Mouse (Mus musculus): ENCODE measurements at regions not wholly inside any gene's neighbourhood (a gene's known extent, or its start where the extent isn't known, plus 50 kb on each side); places are given as distances from the start of the nearest gene placed in this dataset.
"Not testable (repeated sequence)": the region's sequence is repeated elsewhere in the genome, so short reads cannot be mapped to it uniquely, and the experiment has no call there.

DNA sequence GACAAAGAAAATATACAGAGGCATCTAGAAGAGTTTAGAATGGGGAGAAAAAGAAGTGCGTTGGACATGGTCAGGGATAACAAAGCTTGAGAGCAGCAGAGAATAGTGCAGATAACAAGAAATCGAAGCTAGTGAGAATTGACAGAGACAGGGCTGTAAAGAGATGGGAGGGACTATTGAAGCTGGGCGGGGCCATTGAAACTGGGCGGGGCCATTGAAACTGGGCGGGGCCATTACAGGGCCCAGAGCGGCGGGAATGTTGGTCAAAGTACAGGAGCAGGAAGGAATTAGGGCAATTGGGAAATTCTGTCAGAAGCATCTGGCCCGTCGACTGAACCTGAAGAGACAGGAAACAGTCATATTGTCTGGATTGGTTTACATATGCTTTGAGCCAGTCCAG is 243.3 kb upstream of the Srek1ip1 start:
- Histone ChIP-seq H3K27me3 (ENCODE audit: control insufficient read depth, insufficient read depth, low read length, poor library complexity, severe bottlenecking) (no peaks in the 10 kb centered on the region), H3K36me3 (ENCODE audit: control insufficient read depth, insufficient read depth, low read length, poor library complexity, severe bottlenecking) (no peaks in the 10 kb centered on the region)
- DNase-seq (ENCODE audit: low read depth, low spot score), result no peak

DNA sequence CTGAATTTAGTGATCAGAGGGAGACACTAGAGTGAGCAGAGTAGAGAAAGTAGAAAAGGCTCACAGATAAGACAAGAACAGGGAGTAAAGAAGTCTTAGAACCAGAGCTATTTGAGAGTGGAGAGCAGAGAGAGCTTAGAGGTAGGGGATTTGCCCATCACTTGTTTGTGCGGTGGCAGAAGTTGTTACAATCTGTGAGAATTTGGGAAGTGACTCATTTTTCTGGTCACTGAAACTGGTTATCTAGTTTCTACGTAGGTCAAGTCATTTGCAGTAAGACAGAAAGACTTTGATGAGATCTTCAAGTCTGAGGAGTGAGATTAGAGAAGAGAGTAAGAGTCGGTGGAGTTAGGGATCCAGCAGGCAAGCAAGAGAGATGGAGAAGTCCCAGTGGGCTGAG is 239.0 kb upstream of the Srek1ip1 start:
- DNase-seq (ENCODE audit: low read depth, low spot score), result no peak
- Histone ChIP-seq H3K36me3 (ENCODE audit: control insufficient read depth, insufficient read depth, low read length, poor library complexity, severe bottlenecking) (no peaks in the 10 kb centered on the region), H3K27me3 (ENCODE audit: control insufficient read depth, insufficient read depth, low read length, poor library complexity, severe bottlenecking) (no peaks in the 10 kb centered on the region)

DNA sequence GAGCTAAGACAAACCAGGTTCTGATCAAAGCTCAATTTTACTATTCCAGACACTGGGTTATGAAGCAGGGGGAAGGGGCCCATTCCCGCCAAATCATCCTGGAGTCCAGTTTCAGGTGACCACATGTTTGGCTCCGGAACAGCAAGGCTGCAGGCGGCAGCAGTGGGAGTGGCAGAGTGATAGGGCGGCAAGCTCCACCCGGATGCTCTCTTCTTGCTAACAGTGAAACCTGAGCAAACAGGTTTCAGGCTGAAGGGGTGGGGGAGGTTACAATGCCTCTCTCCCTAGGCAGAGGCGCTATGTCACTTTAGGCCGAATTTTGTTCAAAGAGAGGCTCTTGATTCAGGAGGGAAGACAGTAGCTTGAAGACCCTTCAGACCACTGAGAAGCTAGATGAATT is 235.7 kb upstream of the Srek1ip1 start:
- H3K27me3 ChIP-seq (ENCODE audit: control insufficient read depth, insufficient read depth, low read length, poor library complexity, severe bottlenecking); H3K36me3 ChIP-seq (ENCODE audit: control insufficient read depth, insufficient read depth, low read length, poor library complexity, severe bottlenecking); DNase-seq (ENCODE audit: low read depth, low spot score): not testable (repeated sequence)

DNA sequence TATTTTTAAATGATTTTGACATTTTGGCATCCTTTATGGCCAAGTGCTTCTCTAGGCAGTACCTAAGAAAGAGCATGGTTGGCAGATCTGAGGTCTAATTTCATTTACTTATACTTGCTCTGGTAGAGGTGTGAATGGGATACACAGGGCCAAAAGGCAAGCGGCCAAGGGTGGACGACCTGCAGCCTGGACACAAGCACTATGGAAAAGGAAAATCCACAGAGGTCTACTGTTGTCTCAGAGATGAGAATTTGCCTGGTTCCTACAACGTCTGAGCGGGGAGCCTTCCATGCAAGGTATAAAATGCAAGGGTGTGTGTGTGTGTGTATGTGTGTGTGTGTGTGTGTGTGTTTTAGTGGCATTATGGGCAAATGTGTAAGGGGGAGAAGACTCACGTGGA is 232.4 kb upstream of the Srek1ip1 start:
- DNase-seq (ENCODE audit: low read depth, low spot score), result no peak
- Histone ChIP-seq H3K36me3 (ENCODE audit: control insufficient read depth, insufficient read depth, low read length, poor library complexity, severe bottlenecking) (no peaks in the 10 kb centered on the region), H3K27me3 (ENCODE audit: control insufficient read depth, insufficient read depth, low read length, poor library complexity, severe bottlenecking) (no peaks in the 10 kb centered on the region)

DNA sequence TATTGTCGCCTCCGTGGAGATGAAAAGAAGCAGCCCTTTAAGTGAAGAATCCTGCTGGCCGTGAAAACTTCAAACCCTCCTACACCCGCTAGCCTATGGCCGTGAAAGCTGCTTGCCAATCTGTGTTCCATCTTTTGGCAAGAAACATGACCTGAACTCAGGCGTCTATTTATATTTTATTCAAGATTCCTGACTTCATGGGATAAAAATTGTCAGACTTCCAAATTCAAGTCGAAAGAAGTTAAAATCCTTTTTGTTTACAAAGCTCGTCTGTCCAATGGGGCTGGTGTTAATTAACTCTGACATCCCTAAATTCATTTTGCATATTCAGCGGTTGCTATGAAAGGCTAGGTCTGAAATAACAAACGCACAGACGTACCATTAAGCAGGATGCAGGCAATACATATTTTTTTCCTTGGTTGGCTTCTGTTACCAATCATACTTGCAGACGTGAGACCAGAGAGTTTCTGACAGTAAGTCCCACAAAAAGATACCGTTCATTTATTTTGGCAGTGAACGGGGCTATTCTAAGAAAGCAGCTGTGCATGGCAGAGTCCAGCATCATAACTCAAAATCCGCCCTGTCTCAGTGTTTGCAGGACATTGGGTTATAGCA is 231.7 kb upstream of the Srek1ip1 start:
- no peak for DNase-seq (ENCODE audit: low read depth, low spot score)

DNA sequence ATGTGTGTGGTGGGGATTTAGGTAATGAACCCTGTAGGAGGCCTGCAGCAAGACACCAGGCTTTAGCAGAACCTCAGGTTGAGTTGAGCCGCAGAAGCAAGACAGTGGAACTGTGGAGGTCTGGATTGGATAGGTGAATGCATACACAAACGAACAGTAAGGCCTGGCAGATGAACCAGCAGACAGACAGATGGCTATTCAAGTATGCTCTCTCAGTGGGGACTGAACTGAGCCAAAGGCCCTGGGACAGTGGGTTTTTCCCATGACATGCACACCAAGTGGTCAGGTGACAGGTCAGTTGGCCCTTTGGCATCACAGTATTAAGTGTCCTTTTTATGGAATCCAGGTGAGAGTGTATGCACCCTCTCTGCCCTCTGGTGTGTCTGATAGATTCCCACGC is 229.7 kb upstream of the Srek1ip1 start:
- H3K27me3 ChIP-seq (ENCODE audit: control insufficient read depth, insufficient read depth, low read length, poor library complexity, severe bottlenecking), result no peaks in the 10 kb centered on the region
- no peaks in the 10 kb centered on the region for H3K36me3 ChIP-seq (ENCODE audit: control insufficient read depth, insufficient read depth, low read length, poor library complexity, severe bottlenecking)
- DNase-seq (ENCODE audit: low read depth, low spot score), result no peak

More for the DNA sequence above, 231.7 kb upstream of the Srek1ip1 start:
- no peaks in the 10 kb centered on the region for H3K27me3 ChIP-seq (ENCODE audit: control insufficient read depth, insufficient read depth, low read length, poor library complexity, severe bottlenecking)
- no peaks in the 10 kb centered on the region for H3K36me3 ChIP-seq (ENCODE audit: control insufficient read depth, insufficient read depth, low read length, poor library complexity, severe bottlenecking)

DNA sequence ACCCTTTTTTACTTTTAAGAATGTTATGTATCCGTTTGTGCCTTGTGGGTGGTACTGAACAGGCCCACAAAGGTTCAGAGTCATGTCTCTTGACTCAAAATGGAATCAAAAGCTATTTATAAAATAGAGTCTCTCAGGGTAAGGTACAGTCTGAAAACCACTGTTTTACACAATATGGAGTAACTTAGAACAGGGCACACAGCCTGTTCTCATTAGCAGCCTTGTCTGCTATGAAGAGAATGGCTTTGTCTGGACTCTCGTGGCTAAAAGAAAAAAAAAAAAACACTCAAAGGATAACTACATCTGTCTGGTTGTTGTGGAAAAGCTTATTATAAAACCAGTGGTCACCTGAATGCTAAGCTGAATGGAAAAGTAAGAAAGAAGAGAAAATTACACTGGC is 229.3 kb upstream of the Srek1ip1 start:
- H3K36me3 ChIP-seq (ENCODE audit: control insufficient read depth, insufficient read depth, low read length, poor library complexity, severe bottlenecking), result no peaks in the 10 kb centered on the region
- H3K27me3 ChIP-seq (ENCODE audit: control insufficient read depth, insufficient read depth, low read length, poor library complexity, severe bottlenecking), result no peaks in the 10 kb centered on the region
- no peak for DNase-seq (ENCODE audit: low read depth, low spot score)

DNA sequence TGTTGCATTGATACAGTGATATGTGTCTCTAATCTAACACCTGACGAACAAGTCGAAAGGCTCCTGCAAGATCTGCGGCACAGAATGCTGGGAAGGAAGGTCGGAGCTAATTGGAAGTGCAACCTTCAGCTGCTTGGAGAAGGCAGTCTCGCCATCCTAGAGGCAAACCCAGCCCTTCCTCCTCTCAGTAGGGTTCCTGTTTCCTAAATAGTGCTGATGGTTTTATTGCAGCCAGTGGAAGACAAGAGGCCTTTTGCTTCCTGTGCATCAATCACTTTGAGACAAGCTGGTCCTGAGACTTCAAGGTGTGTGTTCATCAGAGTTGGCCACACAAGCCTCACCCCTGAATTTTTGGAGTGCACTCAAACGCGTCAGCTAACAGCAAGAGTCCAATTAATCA is 228.4 kb upstream of the Srek1ip1 start:
- Histone ChIP-seq H3K27me3 (ENCODE audit: control insufficient read depth, insufficient read depth, low read length, poor library complexity, severe bottlenecking) (no peaks in the 10 kb centered on the region), H3K36me3 (ENCODE audit: control insufficient read depth, insufficient read depth, low read length, poor library complexity, severe bottlenecking) (no peaks in the 10 kb centered on the region)
- DNase-seq (ENCODE audit: low read depth, low spot score), result no peak

DNA sequence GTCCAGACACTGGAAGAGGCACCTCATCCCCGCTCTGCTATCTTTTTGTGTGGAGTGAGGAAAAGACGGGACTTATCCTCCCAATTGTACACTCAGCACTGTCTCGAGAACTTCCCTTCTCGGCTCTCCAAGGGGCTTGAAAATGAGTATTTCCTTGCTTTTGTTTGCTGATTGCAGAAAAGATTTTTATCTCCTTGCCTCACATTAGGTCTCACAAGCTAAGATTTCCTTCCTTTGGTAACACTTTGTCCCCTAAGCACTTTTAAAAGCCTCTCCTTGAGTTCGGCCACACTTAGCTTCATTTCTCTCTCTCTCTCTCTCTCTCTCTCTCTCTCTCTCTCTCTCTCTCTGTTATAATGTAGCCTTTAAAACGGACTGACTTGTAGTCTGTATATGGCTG is 222.5 kb upstream of the Srek1ip1 start:
- no peaks in the 10 kb centered on the region for H3K36me3 ChIP-seq (ENCODE audit: control insufficient read depth, insufficient read depth, low read length, poor library complexity, severe bottlenecking)
- no peak for DNase-seq (ENCODE audit: low read depth, low spot score)
- no peaks in the 10 kb centered on the region for H3K27me3 ChIP-seq (ENCODE audit: control insufficient read depth, insufficient read depth, low read length, poor library complexity, severe bottlenecking)

DNA sequence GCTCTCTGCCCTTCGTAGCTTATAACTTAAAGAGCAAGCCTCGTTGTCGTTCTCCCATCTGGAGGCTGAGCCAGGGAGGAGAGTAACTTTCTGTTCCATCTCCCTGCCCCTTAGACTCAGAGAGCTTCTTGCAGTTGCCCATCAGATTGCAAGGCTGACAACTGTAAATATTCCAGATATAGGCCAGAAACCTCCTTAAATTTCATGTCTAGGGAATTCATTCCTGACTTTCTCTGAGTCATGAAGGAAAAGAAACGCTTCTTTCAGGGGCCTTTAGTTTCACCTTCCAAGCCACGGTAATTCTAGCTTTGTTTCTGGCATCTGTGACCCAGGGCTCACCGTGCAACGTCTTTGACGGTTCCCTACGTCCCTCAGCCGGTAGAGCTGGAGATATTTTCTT is 220.0 kb upstream of the Srek1ip1 start:
- no peak for DNase-seq (ENCODE audit: low read depth, low spot score)
- no peaks in the 10 kb centered on the region for H3K27me3 ChIP-seq (ENCODE audit: control insufficient read depth, insufficient read depth, low read length, poor library complexity, severe bottlenecking)
- no peaks in the 10 kb centered on the region for H3K36me3 ChIP-seq (ENCODE audit: control insufficient read depth, insufficient read depth, low read length, poor library complexity, severe bottlenecking)

DNA sequence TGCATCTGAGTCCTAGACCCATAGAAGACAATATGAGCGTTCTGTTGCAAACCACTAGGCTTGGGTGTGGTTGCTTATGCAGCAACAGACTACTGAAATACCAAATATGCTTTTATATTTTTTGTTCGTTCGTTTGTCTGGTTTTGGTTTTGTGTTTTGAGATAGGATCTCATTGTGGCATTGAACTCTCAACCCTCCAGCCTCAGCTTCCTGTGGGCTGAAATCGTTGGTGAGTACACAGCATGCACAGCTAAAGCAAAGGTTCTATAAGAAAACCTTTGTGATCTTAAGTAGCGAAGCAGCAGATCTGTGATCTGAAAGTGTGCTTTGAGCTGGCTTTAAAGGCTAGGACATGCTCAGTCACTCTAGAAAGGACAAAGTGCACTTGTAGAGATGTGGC is 217.9 kb upstream of the Srek1ip1 start:
- H3K36me3 ChIP-seq (ENCODE audit: control insufficient read depth, insufficient read depth, low read length, poor library complexity, severe bottlenecking), result no peaks in the 10 kb centered on the region
- H3K27me3 ChIP-seq (ENCODE audit: control insufficient read depth, insufficient read depth, low read length, poor library complexity, severe bottlenecking), result no peaks in the 10 kb centered on the region
- no peak for DNase-seq (ENCODE audit: low read depth, low spot score)

DNA sequence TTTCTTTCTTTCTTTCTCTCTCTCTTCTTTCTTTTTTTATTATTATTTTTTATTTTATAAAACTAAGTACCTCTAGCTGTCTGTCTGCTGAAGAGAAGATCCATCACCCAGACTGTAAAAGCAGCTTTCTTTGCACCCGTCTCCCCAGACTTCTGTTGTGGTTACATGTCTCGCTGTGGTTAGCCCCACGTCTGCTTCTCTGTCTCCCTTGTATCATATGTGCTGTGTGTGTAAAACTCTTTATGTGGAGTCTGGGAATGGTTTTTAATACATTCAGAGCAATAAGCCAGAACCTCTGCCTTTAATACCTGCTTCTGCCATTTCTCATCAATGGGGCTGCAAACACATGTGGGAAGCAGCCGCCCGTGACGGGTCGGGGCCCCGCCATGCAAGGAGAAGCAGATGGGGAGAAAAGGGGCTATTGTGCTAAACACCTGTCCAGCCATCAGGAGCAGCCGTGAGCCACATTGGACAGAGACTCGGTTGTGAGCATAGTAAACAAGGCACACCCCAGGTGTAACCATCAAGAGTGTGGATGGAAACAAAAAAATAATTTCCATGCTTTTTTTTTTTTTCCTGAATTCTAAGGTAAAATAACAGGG is 216.0 kb upstream of the Srek1ip1 start:
- peak; percentile 5 for DNase-seq (ENCODE audit: low read depth, low spot score)
- H3K36me3 ChIP-seq (ENCODE audit: control insufficient read depth, insufficient read depth, low read length, poor library complexity, severe bottlenecking), result no peaks in the 10 kb centered on the region
- no peaks in the 10 kb centered on the region for H3K27me3 ChIP-seq (ENCODE audit: control insufficient read depth, insufficient read depth, low read length, poor library complexity, severe bottlenecking)

DNA sequence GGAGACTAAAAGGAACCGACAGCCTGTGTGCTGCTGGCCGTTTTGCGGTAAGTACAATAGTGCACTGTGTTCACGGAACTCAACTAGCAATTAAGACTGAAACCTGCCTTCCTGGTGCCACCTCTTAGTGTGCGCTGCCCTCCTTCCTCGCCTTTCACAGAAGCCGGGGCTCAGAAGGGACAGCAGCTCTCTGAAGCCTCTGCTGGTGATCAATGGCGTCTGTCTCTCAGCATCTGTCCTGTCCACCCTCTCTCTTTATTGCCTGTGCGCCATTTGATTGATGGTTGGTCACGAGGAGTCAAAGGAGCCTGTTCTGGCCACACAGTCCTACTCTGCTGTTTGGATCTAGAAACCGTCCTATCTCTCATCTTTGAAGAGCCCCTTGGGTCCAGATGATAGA is 214.4 kb upstream of the Srek1ip1 start:
- no peaks in the 10 kb centered on the region for H3K27me3 ChIP-seq (ENCODE audit: control insufficient read depth, insufficient read depth, low read length, poor library complexity, severe bottlenecking)
- no peak for DNase-seq (ENCODE audit: low read depth, low spot score)
- H3K36me3 ChIP-seq (ENCODE audit: control insufficient read depth, insufficient read depth, low read length, poor library complexity, severe bottlenecking), result no peaks in the 10 kb centered on the region

DNA sequence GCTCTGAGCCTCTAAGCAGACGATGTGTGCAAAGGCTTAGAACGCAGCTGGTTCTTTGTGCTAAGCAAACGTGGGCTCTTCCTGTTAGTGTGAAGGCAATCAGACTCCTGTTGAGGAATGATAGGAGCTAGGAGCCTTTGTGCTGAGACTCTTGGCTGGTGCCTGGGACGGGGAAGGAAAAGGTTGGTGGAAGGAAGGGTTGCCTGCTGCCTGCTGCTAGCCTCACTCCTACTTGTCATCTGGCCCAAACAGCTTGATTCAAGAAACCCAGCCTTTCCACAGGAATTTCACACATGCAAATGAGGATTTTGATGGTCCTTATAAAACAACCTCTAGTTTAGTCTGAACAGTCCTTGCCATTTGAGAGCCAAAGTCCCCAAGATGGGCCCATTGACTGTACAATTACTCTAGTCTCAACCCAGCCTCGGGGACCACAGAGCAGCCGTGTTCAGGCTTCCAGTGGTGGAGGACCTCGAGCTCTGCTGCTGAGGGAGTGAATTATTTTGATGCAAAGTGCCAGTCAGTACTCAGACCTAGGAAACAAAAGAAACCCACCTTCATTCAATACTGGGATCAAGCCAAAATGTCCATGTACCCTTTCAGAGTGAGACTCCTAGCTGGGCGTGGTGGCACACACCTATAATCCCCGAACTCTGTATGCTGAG is 211.5 kb upstream of the Srek1ip1 start:
- Histone ChIP-seq H3K36me3 (ENCODE audit: control insufficient read depth, insufficient read depth, low read length, poor library complexity, severe bottlenecking) (no peaks in the 10 kb centered on the region), H3K27me3 (ENCODE audit: control insufficient read depth, insufficient read depth, low read length, poor library complexity, severe bottlenecking) (no peaks in the 10 kb centered on the region)
- no peak for DNase-seq (ENCODE audit: low read depth, low spot score)
